Mouse (Mus musculus): ENCODE measurements around the gene Lsamp.

DNA sequence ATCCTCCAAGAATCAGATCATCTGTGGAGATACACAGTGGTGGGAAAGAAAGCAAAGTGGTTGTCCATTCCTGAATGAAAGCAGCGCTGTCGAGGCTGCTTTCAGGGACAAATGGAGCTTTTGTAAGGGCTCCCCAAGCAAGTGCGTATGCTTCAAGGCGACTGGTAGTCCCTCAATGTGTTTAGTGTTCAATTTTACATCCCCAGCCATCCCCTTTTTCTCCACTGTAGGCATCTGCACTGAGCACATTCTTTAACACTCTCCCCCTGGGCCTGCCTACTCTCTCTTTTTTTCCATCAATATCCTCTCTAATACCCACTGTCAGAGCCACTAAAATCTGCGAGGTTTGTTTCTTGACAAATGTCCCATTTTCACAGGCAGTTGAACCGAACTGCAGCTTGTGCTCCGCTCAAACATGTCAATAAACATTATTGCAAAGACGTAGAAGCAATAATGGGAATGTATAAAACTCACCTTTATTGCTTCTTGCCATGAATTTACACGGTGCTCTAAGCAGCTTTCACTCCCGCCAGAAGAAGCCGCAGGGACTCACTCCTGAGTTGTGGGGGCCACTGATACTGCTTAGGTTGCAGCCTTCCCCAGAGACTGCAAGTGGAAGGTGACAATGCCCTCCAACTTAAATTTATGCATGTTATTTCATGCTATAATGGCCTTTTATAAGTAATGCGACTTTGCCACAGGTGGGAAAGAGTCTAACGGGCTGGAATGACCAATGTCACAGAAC lies 250.2 kb downstream of the Lsamp start:
- TF ChIP-seq POLR2A (IDR thresholded peaks at IDR 0.05; ENCODE audit: insufficient read depth, low read depth, low read length) (no peak), CTCF (IDR thresholded peaks at IDR 0.05) (no peak), EP300 (IDR thresholded peaks at IDR 0.05; ENCODE audit: insufficient read depth, low read depth, low read length) (no peak)
